Mouse (Mus musculus) telencephalon, adult 2 months (tissue): ENCODE data around the gene Gm20661.

ENCODE experiments used
- DNase-seq: peaks from one replicate; pipeline ENCODE4 v3.0.0-alpha.2; 2011; ENCODE audit warnings: low read depth, low spot score

The Gm20661 gene

DNA sequence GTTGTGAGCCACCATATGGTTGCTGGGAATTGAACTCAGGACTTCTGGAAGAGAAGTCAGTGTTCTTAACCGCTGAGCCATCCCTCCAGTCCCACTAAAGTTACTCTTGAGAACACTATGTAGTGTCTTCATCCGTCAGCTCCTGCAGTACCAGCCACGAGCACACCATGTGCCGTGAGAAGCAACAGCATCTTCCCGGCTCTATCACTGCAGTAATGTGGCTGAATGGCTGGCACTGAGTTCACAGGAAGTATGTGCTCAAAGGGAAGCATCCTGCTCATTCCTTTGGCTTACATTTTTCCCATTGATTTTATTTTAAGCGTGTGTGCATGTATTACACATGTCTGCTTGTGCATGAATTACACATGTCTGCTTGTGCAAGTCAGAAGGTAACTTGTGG is 15.4 kb upstream of the Gm20661 start:
- no peak for DNase-seq

DNA sequence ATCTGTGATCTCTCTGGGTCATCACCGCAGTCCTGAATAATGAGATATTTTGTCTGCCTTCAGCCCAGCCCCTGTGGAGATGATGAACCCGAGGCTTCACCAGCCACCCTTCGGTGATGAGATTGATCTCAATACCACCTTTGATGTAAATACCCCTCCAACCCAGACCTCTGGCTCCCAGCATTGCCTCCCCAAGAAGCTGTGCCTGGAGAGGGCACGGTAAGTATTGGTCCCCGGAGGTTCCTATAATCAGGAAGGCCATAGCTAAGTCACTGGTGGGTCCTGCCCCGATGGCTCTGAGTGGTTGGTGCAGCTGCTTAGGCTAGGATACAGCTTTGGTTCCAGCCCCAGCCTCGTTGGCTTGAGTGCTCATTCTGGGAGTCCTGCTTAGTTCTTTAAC is 14.3 kb upstream of the Gm20661 start:
- no peak for DNase-seq

DNA sequence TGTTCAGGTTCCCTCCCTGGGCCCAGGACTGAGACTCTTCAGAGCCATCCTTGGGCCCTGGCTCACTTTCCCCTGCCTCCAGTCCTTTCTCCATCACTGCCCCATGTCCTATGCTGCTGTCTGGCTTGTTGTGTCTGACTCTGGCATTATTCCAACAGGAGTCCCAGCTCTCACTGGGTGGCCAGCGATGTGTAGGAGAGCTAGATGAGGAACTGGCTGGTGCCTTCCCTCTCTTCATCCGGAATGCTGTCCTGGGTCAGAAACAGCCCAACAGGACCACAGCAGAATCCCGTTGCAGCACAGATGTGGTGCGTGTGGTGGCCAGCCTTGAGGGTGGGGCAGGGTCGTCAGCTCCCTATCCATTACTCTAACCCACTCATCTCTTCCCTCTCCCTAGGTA is 12.5 kb upstream of the Gm20661 start:
- DNase-seq: no peak

DNA sequence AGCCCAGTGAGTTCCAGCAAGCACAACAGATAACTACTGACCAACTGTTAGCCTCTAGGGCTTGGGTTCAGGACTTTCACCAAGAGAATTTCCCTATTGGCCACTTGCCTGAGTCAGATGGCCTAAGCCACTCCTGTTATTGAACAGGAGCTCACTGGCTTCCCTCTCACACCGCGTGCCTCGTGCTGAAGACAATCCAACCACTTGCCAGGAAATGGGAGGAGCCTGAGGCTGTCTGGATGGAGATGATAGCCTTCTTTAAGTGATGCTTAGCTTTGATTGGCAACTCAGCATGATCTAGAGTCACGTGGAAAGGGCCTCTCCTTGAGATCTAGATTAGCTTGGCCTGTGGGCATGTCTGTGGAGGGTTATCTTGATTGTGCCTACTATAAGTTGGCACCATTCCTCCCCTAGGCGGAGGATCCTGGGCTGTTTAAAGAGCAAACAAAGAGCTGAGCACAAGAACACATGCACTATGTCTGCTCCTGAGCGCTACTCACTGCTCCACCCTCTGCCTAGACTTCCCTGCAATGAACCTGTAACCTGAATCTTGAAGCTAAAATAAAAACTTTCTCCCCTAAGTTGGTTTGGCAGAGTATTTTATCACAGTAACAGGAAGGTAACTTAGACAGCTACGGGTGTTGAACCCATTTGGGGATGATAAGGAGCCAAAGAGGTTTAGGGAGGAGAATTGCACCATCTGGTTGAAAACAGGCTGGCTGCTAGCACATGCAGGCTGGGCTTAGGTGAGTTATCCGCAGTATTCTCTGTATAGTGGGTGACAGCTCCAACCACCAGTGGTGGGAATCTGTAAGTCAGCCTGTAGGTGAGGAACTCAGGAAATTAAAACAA is 10.9 kb upstream of the Gm20661 start:
- no peak for DNase-seq

DNA sequence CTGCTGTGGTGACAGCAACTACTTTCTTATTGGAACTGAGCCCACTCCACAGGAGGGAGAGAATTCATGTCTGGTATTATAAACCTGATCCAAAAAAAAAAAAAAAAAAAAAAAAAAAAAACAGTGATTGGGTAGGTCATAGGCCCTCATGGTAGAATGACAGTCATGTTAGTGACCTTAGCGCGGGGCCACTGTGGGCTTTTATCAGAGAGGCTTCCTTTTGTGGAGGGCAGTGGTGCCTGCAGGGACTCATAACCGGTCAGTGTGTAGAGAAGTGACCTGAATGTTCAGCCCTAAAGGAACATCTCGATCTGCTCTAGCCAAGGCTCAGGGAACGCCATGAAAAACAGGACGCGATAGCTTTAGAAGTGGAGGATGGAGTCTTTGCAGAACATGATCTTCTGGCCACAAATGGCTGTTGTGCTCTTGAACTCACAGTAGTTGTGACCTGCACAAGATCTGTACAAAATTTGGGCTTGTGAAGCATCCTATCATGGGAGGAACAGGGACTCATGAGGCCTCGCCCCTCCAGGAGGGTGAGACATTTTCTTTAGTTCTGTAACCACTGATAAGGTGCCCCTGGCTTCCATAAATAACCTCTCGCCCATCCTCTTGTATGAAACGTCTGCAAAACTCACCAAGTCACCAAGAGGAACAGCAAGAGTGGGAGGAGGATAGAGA is 8.2 kb upstream of the Gm20661 start:
- no peak for DNase-seq

DNA sequence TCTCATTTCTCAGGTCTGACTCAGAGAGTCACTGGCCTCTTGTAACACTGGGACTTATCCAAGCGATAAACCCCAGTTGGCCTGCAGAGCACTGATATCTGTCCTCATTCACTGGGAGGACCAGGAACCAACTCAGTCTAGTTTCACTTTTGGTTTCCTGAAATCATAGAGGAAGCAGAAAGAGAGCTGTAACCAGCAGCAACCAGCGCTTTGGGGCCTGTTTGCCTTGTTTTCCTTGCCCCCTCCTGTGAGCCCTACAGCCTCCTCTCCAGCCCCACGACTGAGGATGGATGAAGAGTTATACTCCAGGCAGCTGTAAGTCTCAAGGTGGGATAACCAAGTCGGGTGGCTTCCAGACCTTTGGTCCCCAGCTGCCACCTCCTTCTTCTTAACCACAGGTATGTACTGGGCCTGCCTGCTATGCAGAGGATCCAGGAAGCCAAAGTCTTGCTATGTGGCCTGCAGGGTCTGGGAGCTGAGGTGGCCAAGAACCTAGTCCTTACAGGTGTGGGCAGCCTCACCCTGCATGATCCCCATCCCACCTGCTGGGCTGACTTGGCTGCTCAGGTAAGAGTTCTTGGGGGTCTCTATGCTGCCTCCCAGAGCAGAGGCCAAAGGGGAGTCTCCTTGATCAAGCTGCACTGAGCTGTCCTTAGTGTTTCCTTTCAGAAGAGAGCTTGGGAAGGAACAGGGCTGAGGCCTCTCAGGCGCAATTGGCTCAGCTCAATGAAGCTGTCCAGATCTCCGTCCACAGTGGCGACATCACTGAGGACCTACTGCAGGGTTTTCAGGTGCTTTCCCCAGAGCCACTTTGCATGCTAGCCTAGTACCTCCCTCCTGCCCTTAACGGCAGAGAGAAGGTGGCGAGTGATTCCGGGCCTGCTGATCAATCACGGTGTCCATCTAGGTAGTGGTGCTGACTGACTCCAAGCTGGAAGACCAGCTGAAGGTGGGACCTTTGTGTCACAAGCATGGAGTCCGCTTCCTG is 7.2 kb upstream of the Gm20661 start, which contains the start of gene Uba7:
Uba7 (plus strand) TSS at position 107 of the 988 bp plus-strand sequence.
- DNase-seq: no peak

DNA sequence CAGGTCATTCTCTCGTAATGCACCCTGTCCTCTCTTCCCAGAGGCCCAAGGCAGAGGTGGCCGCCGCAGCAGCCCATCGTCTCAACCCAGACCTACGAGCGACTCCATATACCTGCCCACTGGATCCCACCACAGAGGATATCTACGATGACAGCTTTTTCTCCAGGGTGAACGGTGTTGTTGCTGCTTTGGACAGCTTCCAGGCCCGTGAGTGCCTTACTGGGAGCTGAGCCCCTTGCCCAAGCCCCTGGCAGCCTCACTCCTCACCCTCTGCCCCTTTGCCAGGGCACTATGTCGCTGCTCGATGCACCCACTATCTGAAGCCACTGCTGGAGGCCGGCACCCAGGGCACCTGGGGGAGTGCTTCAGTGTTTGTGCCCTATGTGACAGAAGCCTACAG is 4.0 kb upstream of the Gm20661 start:
- no peak for DNase-seq

DNA sequence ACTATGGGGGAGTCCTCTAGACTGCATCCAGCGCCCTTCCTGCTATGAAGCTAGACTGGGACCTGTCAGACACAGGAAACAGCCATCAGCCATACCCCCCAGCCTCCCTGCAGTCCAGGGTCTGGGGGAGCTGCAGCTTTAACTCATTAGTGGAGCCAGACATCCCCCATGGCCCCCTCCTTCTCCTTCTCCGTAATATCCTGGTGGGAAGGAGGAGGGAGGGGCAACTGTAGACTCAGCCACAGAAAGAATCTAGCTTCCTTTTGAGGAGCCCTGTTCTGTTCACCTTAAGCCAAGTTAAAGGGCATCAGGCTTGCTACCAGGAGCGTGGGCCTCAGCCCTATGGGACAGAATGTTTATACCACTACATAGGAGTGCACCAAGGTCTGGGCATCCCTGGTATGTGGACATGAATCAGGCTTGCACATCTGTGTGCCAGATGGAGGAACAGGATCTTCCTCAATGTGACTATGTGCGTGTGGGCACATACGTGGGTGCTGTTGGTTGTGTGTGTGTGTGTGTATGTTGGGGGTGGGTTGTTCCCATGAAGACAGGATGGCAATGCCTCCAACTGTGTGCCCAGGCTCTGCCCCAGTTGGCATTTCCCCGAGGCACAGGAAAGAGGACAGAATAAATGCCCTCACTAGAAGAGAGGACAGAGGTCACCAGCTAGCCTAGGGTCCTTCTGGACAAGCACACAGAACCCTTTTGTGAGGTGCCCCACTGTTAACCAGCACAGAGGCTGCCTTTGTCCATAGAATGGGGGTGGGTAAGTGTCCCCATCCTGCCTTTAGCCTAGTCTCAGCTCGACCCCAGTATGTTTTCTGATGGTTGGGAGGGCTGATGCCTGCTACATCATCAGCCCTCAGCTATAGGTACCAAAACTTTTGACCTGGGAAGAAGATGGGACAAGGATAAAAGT is 913 bp upstream of the Gm20661 start:
- DNase-seq: no peak

DNA sequence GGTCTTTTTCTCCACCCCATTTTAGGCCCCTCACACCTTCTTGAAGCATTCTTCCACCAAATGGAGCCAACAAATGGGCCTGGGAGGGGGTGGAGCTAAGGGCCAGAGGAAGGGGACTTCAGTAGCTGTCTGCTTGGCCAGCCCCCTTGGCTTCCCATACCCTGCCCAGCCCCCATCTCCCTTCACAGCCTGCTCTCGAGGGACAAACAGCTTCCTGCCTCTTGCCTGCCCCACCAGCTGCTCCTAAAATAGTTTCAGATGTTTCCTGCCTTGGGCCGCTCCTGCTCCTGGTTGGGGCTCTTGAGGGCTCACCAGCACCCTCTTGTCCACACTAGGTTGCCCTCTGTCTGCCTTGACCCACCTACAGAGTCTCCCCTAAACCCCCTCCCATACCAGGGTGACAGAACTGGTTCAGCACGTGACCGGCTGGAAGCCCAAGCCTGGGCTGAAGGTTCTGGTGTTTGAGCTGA is 598 bp downstream of the Gm20661 start:
- DNase-seq: no peak

DNA sequence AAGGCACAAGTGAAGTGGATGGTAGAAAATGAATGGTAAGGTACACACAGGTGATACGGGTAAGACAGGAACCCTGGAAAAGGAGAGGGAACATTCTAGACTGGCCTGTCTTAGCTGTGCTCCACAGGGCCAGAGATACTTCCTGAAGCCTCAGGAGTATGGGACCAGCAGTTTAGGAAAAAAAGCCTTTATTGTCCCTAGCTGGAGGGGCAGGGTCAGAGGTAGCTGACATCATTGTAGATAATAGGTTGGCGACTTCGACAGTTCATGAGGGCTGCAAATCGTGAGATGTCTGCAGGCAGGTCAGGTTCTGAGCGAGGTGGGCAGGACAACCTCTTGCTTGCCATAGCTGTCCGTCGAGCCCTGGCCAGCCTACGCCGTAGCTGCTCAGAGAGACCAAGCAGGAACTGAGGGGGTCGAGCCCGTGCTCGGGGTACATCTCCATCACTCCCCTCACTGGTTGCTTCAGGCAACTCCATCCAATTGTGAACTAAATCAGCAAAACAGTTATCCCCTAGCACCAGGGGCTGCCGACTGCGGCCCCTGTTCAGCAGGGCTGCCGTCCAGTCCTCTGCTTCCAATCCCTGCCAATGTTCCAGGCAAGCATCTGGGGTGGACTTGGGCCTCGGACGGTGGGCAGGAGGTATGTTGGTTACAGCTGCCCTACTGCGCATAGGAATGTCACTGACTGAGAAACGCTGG is 1.3 kb downstream of the Gm20661 start:
- no peak for DNase-seq

DNA sequence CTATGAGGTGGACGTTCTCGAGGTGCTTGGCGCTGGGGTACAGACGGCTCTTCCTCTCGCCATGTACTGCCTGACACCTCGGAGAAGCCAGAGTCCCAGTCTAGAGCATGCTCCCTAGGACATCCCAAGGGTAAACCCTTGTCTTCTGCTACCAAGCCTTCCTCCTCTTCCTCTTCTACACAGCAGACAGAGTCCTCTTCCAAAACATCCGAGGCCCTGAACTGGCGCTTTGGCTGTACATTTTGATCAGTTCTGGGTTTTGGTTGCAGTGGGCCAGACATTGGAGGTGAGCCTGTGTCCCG is 1.8 kb downstream of the Gm20661 start:
- DNase-seq: no peak

DNA sequence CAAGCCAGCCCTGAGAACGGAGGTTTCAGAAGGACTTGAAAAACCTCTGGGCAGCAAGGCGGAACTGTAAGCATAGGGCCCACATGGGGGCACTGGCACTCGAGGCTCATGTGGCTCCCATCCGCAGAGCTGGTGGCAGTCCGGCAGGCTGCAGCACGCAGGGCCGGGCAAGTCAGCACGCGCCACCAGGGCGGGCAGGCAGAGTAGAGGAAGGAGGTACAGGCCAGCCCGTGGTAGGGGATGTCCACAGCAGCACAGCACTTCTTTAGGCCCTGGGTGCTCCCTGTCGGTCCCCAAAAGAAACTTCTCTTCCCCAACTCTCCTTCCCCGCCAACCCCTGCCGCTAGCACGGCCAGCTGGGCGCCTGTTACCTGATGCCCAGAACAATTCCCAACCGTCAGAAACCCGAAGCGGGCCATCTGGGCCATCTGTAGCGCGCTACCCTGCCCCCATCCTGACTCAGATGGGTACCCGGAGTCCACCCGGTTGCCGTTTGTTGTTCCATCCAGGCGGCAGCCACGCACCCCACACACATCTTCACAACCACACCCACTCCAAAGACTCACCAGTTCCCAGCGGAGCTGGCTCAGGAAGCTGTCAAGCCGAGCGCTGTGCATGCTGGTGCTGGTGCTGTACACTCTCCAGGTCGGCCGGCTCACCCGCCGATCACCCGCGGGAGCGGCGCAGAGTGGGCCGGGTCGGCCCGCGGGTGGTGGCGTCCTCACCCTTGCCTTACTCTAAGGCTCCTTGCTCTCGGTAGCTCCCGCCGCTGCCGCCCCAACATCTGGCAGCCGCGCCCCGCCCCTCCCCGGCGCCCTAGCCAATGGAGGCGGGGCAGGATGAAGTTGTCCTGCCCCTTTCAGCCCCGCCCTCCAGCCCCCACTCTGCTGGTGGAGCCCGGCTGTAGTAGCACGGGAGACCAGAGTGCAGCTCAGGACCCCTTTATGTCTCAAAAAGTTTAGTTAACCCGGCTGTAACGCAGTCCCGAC is 2.6 kb downstream of the Gm20661 start, which contains the start of gene Inka1:
Inka1 (minus strand) TSS at position 749 of the 989 bp plus-strand sequence.
- peak; percentile 62 for DNase-seq

DNA sequence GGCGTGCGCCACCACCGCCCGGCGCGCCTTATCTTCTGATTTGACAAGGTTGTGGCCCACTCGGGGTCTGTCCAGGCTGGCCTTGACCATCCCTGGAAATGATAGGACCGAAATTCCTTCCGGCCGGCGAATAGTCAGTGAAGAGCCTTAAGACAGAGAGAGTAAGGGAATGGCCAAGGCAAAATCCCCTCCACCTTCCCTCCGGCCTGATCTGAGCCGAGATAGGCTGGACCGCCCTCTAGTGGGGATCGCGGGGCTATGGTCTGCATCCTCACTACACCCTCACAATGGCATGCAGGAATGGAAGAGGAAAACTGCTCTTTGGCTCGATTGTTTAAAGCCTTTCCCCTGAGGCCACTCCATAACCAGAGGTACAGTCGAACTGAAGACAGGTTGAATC is 3.5 kb downstream of the Gm20661 start:
- DNase-seq: peak; percentile 49

DNA sequence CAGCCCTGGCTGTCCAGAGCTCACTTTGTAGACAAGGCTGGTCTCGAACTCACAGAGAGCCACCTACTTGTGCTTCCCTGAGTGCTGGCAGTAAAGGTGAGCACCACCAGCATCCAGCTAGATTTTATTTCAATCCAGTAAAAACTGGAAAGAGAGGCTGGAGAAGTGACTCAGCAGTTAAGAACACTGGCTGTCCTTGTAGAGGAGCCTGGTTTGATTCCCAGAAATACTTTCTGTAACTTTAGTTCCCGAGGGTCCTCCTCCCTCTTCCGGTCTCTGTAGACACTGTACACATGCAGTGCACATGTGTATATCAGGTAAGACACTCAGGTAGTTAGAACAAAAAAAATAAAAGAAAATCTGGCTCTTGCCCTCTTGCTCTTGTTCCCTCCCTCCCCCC is 5.1 kb downstream of the Gm20661 start:
- no peak for DNase-seq

DNA sequence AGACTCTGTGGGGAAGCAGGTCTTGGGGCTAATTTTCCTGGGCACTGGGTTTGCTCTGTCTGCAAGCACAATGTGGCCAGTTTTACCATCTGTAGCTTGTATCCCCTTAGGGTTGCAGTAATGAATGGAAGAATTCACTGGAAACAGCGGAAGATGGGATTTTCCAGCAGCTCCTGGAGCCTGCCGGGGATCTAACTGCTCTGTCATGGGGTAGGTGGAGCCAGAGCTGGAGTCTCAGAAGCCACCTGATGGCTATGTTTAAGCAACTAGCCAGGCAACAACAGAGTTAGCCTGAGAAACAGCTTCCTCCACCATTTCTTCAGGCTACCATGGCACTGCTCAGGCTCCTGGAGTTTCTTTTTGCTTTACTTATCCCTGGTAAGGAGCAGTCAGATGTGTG is 9.3 kb downstream of the Gm20661 start, which contains the start of gene Cdhr4:
Cdhr4 (plus strand) TSS at position 301 of the 400 bp plus-strand sequence.
- DNase-seq: no peak

DNA sequence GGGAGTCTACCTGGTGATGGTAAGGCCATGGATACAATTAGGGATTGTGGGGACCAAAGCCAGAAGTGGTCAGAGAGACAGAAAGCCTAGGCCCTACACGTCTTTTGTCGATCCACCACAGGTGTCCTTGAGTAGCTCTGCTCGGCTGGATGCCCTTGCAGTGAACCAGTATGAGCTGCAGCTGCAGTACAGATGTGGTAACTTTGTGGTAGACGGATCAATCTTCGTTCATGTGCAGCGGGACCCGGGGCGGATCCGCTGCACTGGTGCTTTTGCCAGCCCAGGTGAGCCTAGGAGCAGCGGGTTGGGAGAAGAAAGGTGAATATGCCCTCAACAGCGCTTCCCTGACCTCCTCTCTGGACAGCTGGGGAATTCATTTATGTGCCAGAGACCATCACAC is 10.2 kb downstream of the Gm20661 start:
- DNase-seq: no peak

DNA sequence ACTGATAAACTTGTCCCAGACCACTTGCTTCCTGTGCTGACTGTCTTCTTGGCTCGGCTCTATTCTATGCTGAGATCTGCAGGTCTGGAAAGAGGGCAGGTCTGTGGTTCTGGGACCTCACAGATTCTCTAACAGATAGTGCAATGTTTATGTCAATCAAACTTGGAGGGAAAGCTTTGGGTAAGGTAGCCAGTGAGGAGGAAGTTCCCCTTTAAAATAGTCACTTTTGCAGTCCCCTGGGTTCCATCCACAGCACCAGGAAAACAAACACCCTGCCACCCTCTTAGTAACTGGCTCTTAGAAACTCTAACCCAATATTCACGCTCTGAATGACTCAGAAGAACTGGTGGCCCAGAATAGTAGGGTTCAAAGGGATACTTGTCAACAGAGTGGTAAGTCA is 11.6 kb downstream of the Gm20661 start:
- no peak for DNase-seq

DNA sequence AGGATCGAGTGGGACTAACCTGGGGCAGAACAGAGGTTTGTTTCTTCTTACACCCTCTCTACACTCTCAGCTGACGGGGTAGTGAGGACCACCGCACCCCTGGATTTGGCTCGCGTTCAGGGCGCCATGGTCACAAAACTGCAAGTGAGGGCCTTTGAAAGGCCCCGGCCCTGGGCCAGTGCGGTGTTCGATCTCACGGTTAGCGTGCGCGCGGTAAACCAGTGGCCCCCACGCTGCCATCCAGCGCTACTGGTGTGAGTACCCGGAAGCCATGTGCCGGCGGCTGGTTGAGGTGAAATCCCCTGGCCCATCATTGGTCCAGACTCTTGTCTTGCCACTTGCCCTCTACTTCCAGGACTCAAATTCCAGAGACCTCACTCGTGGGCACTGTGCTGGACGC is 12.7 kb downstream of the Gm20661 start:
- no peak for DNase-seq

DNA sequence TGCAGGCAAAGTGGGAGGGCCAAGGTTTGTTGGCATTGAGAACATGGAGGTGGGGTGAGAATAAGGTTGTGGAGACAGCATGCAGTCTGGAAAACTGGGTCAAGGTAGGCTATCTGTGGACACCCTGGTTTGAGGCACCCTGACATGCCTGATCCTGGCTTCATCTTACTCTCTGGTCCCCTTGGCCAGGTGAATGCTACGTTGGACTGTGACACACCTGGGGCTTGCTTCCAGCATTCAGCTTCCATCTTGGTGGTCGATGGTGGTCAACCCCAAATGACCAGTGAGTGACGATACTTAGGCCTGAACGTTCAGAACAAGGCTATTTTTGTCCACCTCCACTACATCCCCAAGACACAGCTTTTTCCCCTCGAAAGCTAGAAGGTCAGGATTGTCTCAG is 13.2 kb downstream of the Gm20661 start, which contains the start of gene Gm20662:
Gm20662 (plus strand) TSS at position 301 of the 400 bp plus-strand sequence.
- no peak for DNase-seq
